Mouse (Mus musculus): ENCODE results near the gene Slc25a4. TPM values are rescaled to one million over a fixed set of nuclear protein-coding genes. Genes with fewer than 3 reads are reported as not detected.
A peak's percentile ranks its signal among the peaks of the same experiment; 100 is the strongest.
"Not testable (repeated sequence)": the region's sequence is repeated elsewhere in the genome, so short reads cannot be mapped to it uniquely, and the experiment has no call there.

The Slc25a4 gene
- total RNA-seq (2021): 1,000 to 10,000 TPM; 2,736 to 3,418 TPM
- long read RNA-seq, experiment 1, transcript Slc25a4-201 (4 exons, 1,925 nt): major isoform, 12,592 of 14,222 reads
- long read RNA-seq, experiment 1, partial matches to known transcripts: 1,580 of 14,222 reads
- long read RNA-seq, experiment 1, other reads (novel, unspliced or antisense): 49 of 14,222 reads
- long read RNA-seq, experiment 2, transcript Slc25a4-201 (4 exons, 1,925 nt): major isoform, 13,315 of 15,799 reads
- long read RNA-seq, experiment 2, partial matches to known transcripts: 86 of 15,799 reads
- long read RNA-seq, experiment 2, other reads (novel, unspliced or antisense): 2,397 of 15,799 reads

DNA sequence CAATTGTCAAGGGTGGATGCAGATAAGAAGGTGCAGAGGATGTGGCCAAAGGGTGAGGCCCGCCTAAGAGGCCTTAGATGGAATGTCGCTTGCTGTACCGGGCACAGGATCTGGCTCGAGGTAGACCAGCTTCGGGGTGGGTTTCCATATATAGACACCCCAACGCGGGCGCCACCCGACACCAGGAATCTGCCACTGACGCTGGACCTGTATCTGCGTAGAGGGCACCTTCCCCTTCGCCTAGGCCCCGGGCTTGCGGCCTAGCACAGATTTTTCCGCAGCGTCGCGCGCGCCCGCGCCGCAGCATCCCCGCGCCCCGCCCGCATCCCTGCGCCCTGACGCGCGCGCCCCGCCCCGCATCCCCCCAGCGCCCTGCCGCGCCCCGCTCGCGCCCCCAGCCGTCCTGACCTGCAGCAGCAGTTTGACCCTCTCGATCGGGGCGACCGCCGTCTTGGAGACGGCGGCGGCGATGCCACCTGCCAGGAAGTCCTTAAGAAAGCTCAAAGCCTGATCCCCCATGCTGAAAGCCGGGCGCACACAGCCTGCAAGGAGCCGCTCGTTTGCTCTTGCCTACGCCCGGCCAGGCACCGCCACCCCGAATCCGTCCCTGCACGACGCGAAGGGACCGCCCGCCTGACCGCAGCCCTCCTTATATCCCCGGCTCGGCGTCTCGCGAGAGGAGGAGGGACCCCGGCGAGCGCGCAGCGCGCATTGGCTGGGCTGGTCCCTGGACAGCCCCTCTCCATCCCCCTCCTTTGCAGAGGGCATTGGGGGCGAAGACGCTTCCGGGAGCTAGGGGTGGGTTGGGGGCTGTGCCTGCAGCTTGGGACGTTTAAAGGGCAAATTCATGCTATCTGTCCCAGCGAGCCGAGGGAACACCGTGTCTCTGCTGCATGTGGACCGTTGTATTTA is at the start of gene Slc25a4:
Gene Slc25a4 (minus strand): TSS at position 881 of the 912 bp plus-strand sequence.
- 0 out of 2 replicates have a peak, but pooled peaks have one; percentile 2 for TF ChIP-seq CTCF (IDR thresholded peaks at IDR 0.05)
- H3K4me3 ChIP-seq: peak within 1 kb of the TSS; percentile 75
- intact Hi-C loops (cut with DNase I): no loop called here
- H3K27ac ChIP-seq: peak within 1 kb of the TSS; percentile 96
- DNase-seq: peak; percentile 99

DNA sequence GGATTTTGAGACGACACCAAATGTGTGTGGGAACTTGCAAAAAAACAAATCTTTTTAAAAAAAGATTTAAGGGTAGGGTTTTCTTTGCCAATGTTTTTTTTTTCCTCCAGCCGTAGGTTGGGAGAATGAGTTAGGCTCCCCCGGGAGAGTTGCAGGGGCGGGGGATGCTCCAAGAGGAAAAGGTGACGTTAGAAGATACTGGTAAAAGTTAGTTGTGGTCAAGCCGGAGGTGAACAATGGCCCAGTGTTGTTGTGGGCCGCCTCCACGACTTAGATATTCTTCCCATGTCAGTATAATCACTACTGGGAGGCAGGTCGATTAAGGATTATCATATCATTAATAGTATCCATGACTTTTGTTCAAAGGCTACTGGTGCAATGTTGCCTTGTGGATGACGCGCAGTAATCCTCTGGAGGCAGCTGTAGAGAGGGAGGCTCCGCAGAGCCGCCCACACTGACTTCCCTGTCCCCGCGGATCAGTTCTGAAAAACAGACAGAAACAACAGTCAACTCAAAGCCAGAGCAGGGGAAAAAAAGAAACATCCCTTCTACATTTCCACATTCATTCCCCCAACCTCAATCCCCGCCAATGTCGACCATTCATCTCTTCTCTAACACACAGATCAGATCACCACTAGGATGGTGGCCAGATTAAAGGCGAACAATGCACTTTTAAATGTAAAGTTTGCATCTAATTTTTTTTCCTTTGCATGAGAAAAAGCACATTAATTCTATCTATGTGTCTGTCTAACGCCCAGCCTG is 47.0 kb upstream of the Slc25a4 start:
- no peak for TF ChIP-seq CTCF (IDR thresholded peaks at IDR 0.05)
- DNase-seq: no peak
- Histone ChIP-seq H3K27ac (no peak overlapping the region), H3K4me3 (no peak overlapping the region)
- intact Hi-C loops (cut with DNase I): no loop called here

DNA sequence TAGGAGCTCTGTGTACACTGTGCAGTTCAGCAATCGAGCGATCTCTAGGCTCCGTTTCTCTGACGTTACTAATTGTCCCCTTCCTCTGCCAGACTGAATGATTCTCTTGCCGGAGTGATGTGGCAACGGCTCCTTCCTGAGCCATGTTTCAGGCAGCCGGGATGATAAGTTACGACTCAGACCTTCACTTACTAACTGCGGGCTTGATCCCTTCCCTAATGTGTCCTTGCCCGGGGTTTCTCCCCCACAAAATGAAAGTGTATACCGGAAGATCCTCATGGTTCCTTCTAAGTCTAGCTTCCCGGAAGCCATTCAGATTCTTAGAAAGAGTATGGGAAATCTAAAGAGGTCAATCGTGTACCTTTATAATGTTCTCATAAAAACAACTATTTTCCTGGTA is 41.4 kb upstream of the Slc25a4 start:
- no peak for TF ChIP-seq CTCF (IDR thresholded peaks at IDR 0.05)
- DNase-seq: no peak
- Histone ChIP-seq H3K4me3 (0 out of 2 replicates have a peak overlapping the region, but pooled peaks have one; percentile 7), H3K27ac (no peak overlapping the region)
- intact Hi-C loops (cut with DNase I): no loop called here

DNA sequence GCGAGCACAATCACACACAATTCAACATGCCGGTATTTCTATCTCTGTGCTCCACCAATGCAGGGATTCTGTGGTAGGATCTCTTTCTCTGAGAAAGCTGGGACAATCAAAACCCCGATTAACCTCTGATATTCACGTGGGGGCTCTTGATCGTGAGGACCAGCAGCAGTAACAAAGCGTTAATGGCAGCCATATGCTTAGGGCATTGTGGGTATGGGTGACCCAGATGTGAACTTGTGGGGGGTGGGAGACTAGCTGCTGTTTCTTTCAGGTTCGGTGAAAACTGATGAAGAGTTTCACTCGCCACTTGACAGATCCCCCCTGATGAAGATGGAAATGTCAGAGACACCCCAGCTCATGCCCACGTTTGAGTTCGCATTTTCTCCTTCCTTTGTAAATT is 40.5 kb upstream of the Slc25a4 start:
- H3K27ac ChIP-seq: no peak overlapping the region
- intact Hi-C loops (cut with DNase I): no loop called here
- TF ChIP-seq CTCF (IDR thresholded peaks at IDR 0.05): no peak
- H3K4me3 ChIP-seq: no peak overlapping the region
- no peak for DNase-seq

DNA sequence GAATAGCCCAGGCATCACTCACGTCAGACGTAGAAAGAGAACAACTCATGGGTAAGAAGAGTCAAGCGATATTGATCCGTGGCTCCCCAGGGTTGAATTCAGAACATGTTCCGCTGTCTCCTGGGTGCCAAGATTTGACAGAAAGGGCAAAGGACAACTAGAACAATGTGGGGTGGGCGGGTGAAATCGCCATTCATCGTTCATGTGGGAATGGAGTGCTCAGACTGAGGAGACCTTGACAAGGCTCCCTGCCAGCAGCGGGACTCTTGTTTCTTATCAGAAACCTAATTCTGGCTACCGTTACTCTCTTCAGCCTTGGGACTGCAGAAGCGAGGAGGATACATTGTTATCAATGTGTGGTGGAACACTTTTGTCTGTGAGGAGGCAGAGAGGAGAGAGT is 35.3 kb upstream of the Slc25a4 start:
- no peak for DNase-seq
- H3K27ac ChIP-seq: no peak overlapping the region
- intact Hi-C loops (cut with DNase I): loop anchor here (10.0 kb wide), 1 partner anchor 228 kb away; the partner anchor contains the start of gene Acsl1
- no peak overlapping the region for H3K4me3 ChIP-seq
- TF ChIP-seq CTCF (IDR thresholded peaks at IDR 0.05): no peak

DNA sequence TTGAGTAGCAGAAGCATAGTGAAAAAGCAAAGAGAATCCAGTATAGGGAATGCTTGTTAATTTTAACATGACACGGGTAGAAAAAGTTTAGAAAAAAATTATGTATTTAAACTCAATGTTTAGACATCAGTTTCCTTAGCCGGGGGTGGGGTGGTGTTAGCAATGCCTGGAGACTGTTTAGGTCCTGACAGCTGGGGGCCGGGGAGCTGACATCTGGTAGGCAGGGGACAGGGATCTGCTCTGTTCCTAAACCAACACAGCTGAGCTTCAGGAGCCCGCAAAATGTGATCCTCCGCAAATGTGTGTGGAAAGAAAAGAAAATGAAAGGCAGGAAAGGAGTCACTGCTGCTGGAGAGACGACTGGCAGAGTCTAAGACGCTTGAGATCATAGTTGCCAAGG is 31.9 kb upstream of the Slc25a4 start:
- no peak for TF ChIP-seq CTCF (IDR thresholded peaks at IDR 0.05)
- Histone ChIP-seq H3K27ac (no peak overlapping the region), H3K4me3 (no peak overlapping the region)
- no peak for DNase-seq
- intact Hi-C loops (cut with DNase I): loop anchor here (1.0 to 10.0 kb wide), 4 partner anchors 38 to 306 kb away; partner anchors contain the start of gene Acsl1

DNA sequence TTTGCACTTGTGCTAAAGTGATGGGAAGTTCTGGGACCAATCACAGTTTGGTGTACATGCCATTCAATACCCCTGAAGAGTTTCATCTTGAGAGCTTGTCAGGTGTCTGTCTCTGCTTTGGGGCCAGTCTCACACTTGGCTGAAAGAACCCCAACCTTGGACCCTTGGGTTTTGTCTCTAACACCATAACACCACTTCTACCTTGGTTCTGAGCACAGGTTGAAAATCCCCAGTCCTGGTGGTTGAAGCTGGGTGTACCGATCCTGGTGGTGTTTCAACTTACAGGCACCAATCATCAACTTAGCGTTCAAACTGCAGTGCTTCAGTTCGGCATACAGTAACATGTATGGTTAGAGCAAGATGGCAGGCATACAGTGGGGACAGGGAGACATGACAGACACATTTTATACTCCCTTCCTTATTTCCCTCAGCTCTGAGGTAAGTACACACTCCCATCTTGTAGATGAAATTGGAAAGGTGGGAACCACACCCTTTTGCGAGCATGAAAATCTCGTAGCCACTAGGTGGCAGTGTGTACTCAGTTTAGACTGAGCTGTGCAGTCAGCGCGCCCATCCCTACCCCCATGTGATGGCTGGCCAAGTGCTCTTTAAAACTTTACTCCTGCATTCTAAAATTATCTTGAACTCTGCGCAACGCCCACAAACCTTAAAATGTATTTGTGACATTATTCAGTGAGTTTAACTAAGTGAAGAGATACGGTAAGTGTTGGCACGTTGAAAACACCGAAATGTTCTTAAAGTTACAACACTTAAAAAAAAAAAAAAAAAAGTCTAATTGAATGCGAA is 30.7 kb upstream of the Slc25a4 start:
- peak; percentile 81 for TF ChIP-seq CTCF (IDR thresholded peaks at IDR 0.05)
- peak; percentile 84 for DNase-seq
- intact Hi-C loops (cut with DNase I): loop anchor here (1.0 to 10.0 kb wide), 4 partner anchors 39 to 307 kb away; partner anchors contain the start of gene Acsl1
- Histone ChIP-seq H3K27ac (no peak overlapping the region), H3K4me3 (peak overlapping the region; percentile 42)

DNA sequence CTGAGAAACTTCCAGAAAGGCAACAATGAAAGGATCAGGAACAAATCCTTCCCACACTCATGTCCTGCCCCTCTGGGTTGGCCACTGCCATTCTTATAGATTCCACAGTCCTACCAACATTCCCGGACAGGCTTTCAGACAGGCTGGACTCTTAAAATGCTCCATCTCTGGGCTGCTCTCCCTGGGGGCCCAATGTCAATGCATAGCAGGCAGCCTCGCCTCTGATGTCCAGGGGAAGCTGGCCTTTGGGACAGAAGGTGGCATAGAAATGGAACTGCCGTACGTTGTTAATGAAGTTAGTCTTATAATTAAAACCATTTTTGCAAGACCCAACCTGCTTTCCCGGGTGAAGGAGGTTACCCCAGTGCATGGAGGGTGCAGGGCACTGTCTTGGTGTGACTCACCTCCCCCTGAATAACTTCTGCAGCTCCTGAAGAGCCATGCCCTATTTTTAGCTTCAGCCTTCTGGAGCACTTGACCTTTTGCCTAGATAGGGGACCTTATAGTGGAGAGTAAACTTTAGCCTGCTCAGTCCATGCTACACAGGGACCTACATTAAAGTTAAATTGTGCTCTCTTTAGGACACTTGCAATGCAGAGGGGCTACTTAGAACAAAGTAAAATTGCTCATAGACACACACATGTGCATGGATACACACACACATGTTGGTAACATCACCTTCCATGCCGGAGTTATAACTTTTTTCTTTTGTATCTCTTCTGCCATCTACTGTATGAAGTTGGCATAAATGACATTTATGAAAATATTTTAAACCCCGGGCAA is 25.5 kb upstream of the Slc25a4 start:
- peak; percentile 69 for DNase-seq
- H3K4me3 ChIP-seq: peak overlapping the region; percentile 41
- intact Hi-C loops (cut with DNase I): loop anchor here (1.0 kb wide), 1 partner anchor 51 kb away; no protein-coding TSS in a partner anchor
- peak; percentile 64 for TF ChIP-seq CTCF (IDR thresholded peaks at IDR 0.05)
- H3K27ac ChIP-seq: peak overlapping the region; percentile 89

DNA sequence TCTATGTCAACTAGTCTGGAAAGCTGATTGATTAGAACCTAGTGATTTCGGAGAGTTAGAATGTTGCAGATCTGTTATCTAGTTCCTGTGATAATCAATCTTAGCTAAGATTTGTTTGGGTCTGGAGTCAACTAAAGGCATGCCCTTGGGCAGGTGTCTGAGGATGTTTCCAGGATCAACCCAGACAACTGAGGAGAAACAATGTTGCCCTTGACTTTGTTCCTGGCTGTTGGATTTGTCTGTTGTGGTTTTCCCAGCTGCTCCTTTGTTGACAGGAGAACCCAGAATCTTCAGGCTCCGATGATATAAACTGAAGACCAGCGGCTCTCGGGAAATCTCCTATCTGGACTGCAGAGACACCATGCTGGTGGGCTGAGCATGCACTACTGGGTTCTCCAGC is 23.7 kb upstream of the Slc25a4 start:
- Histone ChIP-seq H3K27ac (0 out of 2 replicates have a peak overlapping the region, but pooled peaks have one; percentile 6), H3K4me3 (no peak overlapping the region)
- no peak for TF ChIP-seq CTCF (IDR thresholded peaks at IDR 0.05)
- intact Hi-C loops (cut with DNase I): no loop called here
- DNase-seq: no peak

DNA sequence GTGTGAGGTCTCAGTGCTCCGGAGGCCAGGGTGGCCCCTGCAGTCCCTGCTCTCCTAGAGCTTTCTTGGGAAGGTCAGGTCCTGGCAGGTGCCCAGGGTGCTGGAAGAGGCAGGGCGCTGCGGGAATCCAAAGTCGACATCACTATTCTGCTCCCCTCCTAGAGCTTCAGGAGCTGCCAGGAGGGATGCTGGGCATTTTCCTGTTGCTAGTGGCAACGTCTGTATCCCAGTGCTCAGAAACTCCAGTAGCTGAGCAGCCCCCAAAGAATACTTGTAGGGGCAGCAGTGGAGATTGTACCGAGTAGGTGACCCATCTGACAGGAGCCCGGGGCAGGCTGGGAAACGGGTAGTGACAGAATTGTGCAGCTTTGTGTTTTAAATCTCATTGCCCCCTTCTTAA is 21.7 kb upstream of the Slc25a4 start:
- H3K4me3 ChIP-seq: no peak overlapping the region
- peak; percentile 42 for DNase-seq
- intact Hi-C loops (cut with DNase I): no loop called here
- TF ChIP-seq CTCF (IDR thresholded peaks at IDR 0.05): no peak
- H3K27ac ChIP-seq: peak overlapping the region; percentile 43; the same call in 1 of the 2 replicates

DNA sequence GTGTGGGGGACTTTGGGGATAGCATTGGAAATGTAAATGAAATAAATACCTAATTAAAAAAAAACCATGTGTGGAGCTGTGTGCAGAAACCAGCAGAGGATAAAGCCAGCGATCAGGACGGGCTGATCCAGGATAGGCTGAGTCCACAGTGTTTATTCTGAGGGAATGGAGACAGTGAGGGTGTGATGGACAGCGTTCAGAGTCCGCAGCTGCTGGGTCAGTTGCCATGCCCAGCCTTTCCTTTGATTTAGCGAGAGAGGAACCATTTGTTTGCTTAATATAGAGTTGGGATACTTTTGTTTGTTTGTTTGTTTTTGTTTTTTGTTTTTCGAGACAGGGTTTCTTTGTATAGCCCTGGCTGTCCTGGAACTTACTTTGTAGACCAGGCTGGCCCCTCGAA is 20.9 kb upstream of the Slc25a4 start:
- intact Hi-C loops (cut with DNase I); DNase-seq; H3K4me3 ChIP-seq: not testable (repeated sequence)
- H3K27ac ChIP-seq: peak overlapping the region; percentile 43; the same call in 1 of the 2 replicates

Data from gastrocnemius, adult 2 months (tissue).